Mouse (Mus musculus) CH12.LX (cell line): ENCODE results near the gene Actr5. TPM values are rescaled to one million over a fixed set of nuclear protein-coding genes. Genes with fewer than 3 reads are reported as not detected.
A peak's percentile ranks its signal among the peaks of the same experiment; 100 is the strongest.

Source experiments
- DNase-seq: peaks from one replicate; pipeline ENCODE4 v3.0.0-alpha.2; 2013; ENCODE audit errors: extremely low read depth
- H3K27ac ChIP-seq: 2 replicates; pipeline ENCODE4 v1.5.1; 2012; ENCODE audit warnings: low read depth, mild to moderate bottlenecking, control low read depth, moderate library complexity; ENCODE audit not compliant: insufficient read depth
- H3K27me3 ChIP-seq: replicated peaks from 2 replicates; pipeline ENCODE3; 2012; ENCODE audit warnings: inconsistent platforms
- H3K36me3 ChIP-seq, 2 experiments: replicated peaks in 1 of 2; 2 replicates each; pipeline versions ENCODE3 to v1.6.1; 2012; ENCODE audit warnings: inconsistent platforms in 1 of 2, low read length in 1 of 2, mild to moderate bottlenecking in 1 of 2, mixed read lengths in 1 of 2, moderate library complexity in 1 of 2; ENCODE audit not compliant: control insufficient read depth in 1 of 2, insufficient read depth in 1 of 2
- H3K4me1 ChIP-seq, 2 experiments: 2 replicates each; pipeline ENCODE4 v1.6.1; 2012; ENCODE audit warnings: inconsistent platforms in 1 of 2, moderate library complexity in 1 of 2; ENCODE audit not compliant: insufficient read depth in 2 of 2, control insufficient read depth in 1 of 2
- H3K4me2 ChIP-seq: 2 replicates; pipeline ENCODE4 v1.6.1; 2012; ENCODE audit warnings: low read depth, mild to moderate bottlenecking, control low read depth; ENCODE audit not compliant: poor library complexity, insufficient read depth, severe bottlenecking
- H3K4me3 ChIP-seq, 3 experiments: fragments of 150-350 bp in 1 of 3; sonication (generic) in 1 of 3; replicated peaks in 1 of 3; 2 replicates each; pipeline versions ENCODE3 to v1.5.1; 2011 to 2012; ENCODE audit warnings: low read depth in 2 of 3, low read length in 2 of 3, mild to moderate bottlenecking in 2 of 3, moderate library complexity in 2 of 3, control low read depth in 1 of 3, improper control_type of control experiment in 1 of 3, inconsistent platforms in 1 of 3, mixed read lengths in 1 of 3; ENCODE audit not compliant: poor library complexity in 1 of 3
- H3K79me2 ChIP-seq: replicated peaks from 2 replicates; pipeline ENCODE4 v1.6.1; 2012; ENCODE audit warnings: mild to moderate bottlenecking, moderate library complexity; ENCODE audit not compliant: control insufficient read depth, poor library complexity, insufficient read depth, severe bottlenecking; ENCODE audit errors: extremely low read depth
- H3K9ac ChIP-seq: 2 replicates; pipeline ENCODE4 v1.6.1; 2012; ENCODE audit warnings: low read depth, mild to moderate bottlenecking, control low read depth, moderate library complexity; ENCODE audit not compliant: insufficient read depth
- H3K9me3 ChIP-seq: replicated peaks from 2 replicates; pipeline ENCODE3; 2012; ENCODE audit warnings: low read length, inconsistent platforms, mixed read lengths
- BHLHE40 ChIP-seq: IDR thresholded peaks from 2 replicates; pipeline ENCODE4 v1.6.1; 2011; ENCODE audit warnings: mild to moderate bottlenecking, low read depth, low read length, improper control_type of control experiment
- CHD1 ChIP-seq: IDR thresholded peaks from 2 replicates; pipeline ENCODE4 v1.6.1; 2012; ENCODE audit warnings: low read depth, low read length, improper control_type of control experiment, inconsistent platforms
- CTCF ChIP-seq, 2 experiments: IDR thresholded peaks in 1 of 2; conservative IDR thresholded peaks in 1 of 2; 2 replicates each; pipeline ENCODE4 v1.5.1; 2011 to 2012; ENCODE audit warnings: low read depth in 2 of 2, low read length in 2 of 2, improper control_type of control experiment in 1 of 2, inconsistent platforms in 1 of 2, mild to moderate bottlenecking in 1 of 2, moderate library complexity in 1 of 2
- EP300 ChIP-seq: IDR thresholded peaks from 2 replicates; pipeline ENCODE4 v1.6.1; 2011; ENCODE audit warnings: low read length, improper control_type of control experiment
- HCFC1 ChIP-seq: IDR thresholded peaks from 2 replicates; pipeline ENCODE4 v1.6.1; 2012; ENCODE audit warnings: low read depth, mild to moderate bottlenecking, inconsistent platforms, low read length, improper control_type of control experiment
- KAT2A ChIP-seq: IDR thresholded peaks from 2 replicates; pipeline ENCODE4 v1.6.1; 2012; ENCODE audit warnings: low read length, improper control_type of control experiment, inconsistent platforms; ENCODE audit not compliant: insufficient replicate concordance
- MAFK ChIP-seq: IDR thresholded peaks from 2 replicates; pipeline ENCODE4 v1.6.1; 2011; ENCODE audit warnings: low read length, improper control_type of control experiment; ENCODE audit not compliant: insufficient replicate concordance
- NELFE ChIP-seq: IDR thresholded peaks from 2 replicates; pipeline ENCODE4 v1.6.1; 2011; ENCODE audit warnings: low read depth, low read length, improper control_type of control experiment
- POLR2A ChIP-seq: IDR thresholded peaks from 2 replicates; pipeline ENCODE4 v1.6.1; 2011; ENCODE audit warnings: low read depth, mild to moderate bottlenecking, improper control_type of control experiment, low read length
- SMC3 ChIP-seq: IDR thresholded peaks from 2 replicates; pipeline ENCODE4 v1.6.1; 2011; ENCODE audit warnings: low read depth, low read length, improper control_type of control experiment
- UBTF ChIP-seq: IDR thresholded peaks from 2 replicates; pipeline ENCODE4 v1.6.1; 2012; ENCODE audit warnings: low read depth, mild to moderate bottlenecking, inconsistent platforms, low read length, improper control_type of control experiment, moderate library complexity
- USF1 ChIP-seq: IDR thresholded peaks from 2 replicates; pipeline ENCODE4 v1.6.1; 2014; ENCODE audit warnings: low read depth, mild to moderate bottlenecking, inconsistent platforms, low read length, improper control_type of control experiment
- ZMIZ1 ChIP-seq: IDR thresholded peaks from 2 replicates; pipeline ENCODE4 v1.6.1; 2012; ENCODE audit warnings: low read depth, mild to moderate bottlenecking, inconsistent platforms, low read length, improper control_type of control experiment
- dilution Hi-C: fragments of 300-500 bp; cut with MboI; formaldehyde crosslinking; loops from 2 replicates; pipeline ENCODE4 v1.14.3; 2020; ENCODE audit warnings: low sequenced_read_pairs; ENCODE audit not compliant: extremely low pct_unique_long_range_greater_than_20kb, extremely low pct_ligation_motif_present
- in situ Hi-C: fragments of 300-500 bp; cut with MboI; formaldehyde crosslinking; loops from 3 replicates; pipeline ENCODE4 v1.14.3; 2019; ENCODE audit warnings: low sequenced_read_pairs, low pct_ligation_motif_present, low pct_unique_long_range_greater_than_20kb, mixed read lengths
- polyA plus RNA-seq: library from polyadenylated mRNA; unstranded; fragments of >175 nt; gene quantifications from 2 replicates; pipeline ENCODE4 v1.2.1, GENCODE M21; 2012; ENCODE audit warnings: low read depth; ENCODE audit not compliant: insufficient read length
- total RNA-seq, 2 experiments: library from RNA; depleted of rRNA; stranded (reverse); fragments of 300-350 nt in 1 of 2; fragments of >200 nt in 1 of 2; gene quantifications; 2 replicates each; pipeline ENCODE4 v1.2.3; 2012 to 2014

Actr5 gene
- total and polyA plus RNA-seq, 3 experiments, result 13.9 to 20.3 (median 19.8) TPM

DNA sequence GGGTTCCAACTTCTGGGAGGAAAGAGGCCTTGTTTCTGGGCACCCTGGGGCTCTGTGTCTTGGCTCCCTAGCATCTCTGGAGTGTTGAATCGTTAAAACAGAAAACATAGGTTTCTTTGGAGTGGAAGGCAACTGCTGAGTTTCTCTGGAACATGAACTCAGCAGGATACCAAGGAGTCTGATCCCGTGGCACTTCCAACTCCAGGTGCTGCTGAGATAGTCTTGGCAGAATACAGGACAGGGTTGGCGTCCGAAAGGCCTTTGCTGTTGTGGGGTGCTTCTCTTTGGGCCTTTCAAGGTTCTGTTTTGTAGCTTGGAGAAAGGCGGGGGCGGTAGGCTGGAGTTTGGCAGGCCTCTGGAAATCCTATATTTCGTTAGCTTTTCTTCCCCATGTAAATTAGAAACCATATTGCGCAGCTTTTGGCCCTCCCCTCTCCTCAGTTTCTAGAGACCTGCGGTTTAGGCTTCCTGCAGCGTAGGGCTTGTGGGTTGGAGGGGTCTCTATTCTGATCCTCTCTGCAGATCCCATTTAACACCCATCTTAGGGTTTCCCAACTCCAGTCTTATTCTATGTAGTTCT, 11.9 kb upstream of the Actr5 start:
- Histone ChIP-seq H3K4me1 (no peaks in the 10 kb centered on the region), H3K79me2 (no peaks in the 10 kb centered on the region), H3K9me3 (peaks cover 13% of the 10 kb centered on the region), H3K9ac (no peak overlapping the region), H3K4me3 (no peak overlapping the region), H3K4me2 (no peak overlapping the region), H3K36me3 (no peaks in the 10 kb centered on the region), H3K27ac (no peak overlapping the region), H3K27me3 (peaks cover 41% of the 10 kb centered on the region)
- TF ChIP-seq UBTF, result no peak
- TF ChIP-seq NELFE, result no peak
- TF ChIP-seq CTCF (conservative IDR thresholded peaks at IDR 0.05 in 1 of 2, IDR thresholded peaks at IDR 0.05 in 1 of 2; ENCODE audit: low read depth in 2 of 2, low read length in 2 of 2), result no peak
- TF ChIP-seq KAT2A, result no peak
- no peak for TF ChIP-seq SMC3
- no peak for TF ChIP-seq EP300
- TF ChIP-seq HCFC1, result no peak
- TF ChIP-seq BHLHE40, result no peak
- TF ChIP-seq POLR2A, result no peak
- TF ChIP-seq USF1, result no peak
- DNase-seq, result no peak
- in situ Hi-C loops (no loop called here), dilution Hi-C loops (no loop called here)

DNA sequence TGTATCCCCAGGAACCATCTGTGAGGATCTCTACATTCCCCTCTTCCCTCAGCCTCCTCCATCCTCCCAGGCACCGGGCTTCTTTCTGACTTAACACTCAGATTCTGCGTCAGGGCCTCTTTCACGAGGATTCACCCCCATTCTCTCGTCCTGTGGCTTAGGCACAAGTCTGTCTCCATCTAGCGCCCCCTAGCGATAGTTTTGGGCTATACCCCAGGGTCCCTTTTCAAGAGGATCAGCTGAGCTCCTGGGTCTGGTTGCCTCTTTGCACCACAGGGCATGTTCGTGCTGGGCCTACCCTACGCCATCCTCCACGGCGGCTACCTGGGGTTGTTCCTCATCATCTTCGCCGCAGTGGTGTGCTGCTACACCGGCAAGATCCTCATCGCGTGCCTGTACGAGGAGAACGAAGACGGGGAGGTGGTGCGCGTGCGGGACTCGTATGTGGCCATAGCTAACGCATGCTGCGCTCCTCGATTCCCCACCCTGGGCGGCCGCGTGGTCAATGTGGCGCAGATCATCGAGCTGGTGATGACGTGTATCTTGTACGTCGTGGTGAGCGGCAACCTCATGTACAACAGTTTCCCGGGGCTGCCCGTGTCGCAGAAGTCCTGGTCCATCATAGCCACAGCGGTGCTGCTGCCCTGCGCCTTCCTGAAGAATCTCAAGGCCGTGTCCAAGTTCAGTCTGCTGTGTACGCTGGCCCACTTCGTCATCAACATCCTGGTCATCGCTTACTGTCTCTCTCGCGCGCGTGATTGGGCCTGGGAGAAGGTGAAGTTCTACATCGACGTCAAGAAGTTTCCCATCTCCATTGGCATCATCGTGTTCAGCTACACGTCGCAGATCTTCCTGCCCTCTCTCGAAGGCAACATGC, 10.9 kb upstream of the Actr5 start:
- Histone ChIP-seq H3K4me2 (no peak overlapping the region), H3K4me3 (no peak overlapping the region)

More for the DNA sequence above, 10.9 kb upstream of the Actr5 start:
- H3K36me3 ChIP-seq, result no peaks in the 10 kb centered on the region
- H3K4me1 ChIP-seq, result no peaks in the 10 kb centered on the region
- H3K27ac ChIP-seq, result no peak overlapping the region
- H3K9ac ChIP-seq, result no peak overlapping the region
- peaks cover 37% of the 10 kb centered on the region for H3K27me3 ChIP-seq
- peaks cover 13% of the 10 kb centered on the region for H3K9me3 ChIP-seq
- DNase-seq, result peak; percentile 59
- TF ChIP-seq CTCF (conservative IDR thresholded peaks at IDR 0.05 in 1 of 2, IDR thresholded peaks at IDR 0.05 in 1 of 2; ENCODE audit: low read depth in 2 of 2, low read length in 2 of 2), result peak; percentile 62 to 64
- no peak for TF ChIP-seq CHD1
- TF ChIP-seq MAFK, result no peak
- TF ChIP-seq KAT2A, result no peak
- no peak for TF ChIP-seq UBTF
- peak; percentile 17; the same call in 1 of the 2 replicates for TF ChIP-seq SMC3
- no peak for TF ChIP-seq POLR2A
- no peak for TF ChIP-seq ZMIZ1
- in situ Hi-C loops (no loop called here), dilution Hi-C loops (no loop called here)
- H3K79me2 ChIP-seq, result no peaks in the 10 kb centered on the region
